Mouse (Mus musculus) right cerebral cortex, postnatal 25 days (tissue): ENCODE measurements around the gene Mat2a.
A peak's percentile ranks its signal among the peaks of the same experiment; 100 is the strongest.
"Not testable (repeated sequence)": the region's sequence is repeated elsewhere in the genome, so short reads cannot be mapped to it uniquely, and the experiment has no call there.

ENCODE experiments used
- DNase-seq: peaks from one replicate; pipeline ENCODE4 v3.0.0; 2022

The Mat2a gene

DNA sequence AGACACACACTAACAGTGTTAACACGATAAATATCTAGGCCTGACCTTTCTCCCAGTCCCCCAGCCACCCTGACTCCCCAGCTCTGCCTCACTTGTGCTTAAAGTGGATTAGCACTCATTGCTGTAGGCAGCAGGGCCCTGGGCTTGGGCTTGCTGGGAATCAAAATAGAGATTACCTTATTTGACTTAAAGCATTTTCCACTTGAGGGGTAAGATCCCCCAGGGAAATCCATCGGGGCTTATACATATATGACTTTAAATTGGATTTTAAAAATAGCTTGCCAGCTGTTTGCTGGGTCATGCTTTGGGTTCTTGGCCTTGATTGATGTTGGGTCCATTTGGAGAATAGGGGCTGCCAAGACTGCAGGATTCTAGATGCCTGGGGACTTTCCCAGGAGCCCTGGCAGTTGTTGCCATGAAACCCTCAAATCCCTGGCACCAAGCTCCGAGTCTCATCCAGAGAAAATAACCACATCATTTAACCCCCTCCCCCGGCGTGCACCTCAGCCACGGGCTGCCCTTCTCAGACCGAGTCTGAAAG is 15.5 kb upstream of the Mat2a start:
- DNase-seq = no peak

DNA sequence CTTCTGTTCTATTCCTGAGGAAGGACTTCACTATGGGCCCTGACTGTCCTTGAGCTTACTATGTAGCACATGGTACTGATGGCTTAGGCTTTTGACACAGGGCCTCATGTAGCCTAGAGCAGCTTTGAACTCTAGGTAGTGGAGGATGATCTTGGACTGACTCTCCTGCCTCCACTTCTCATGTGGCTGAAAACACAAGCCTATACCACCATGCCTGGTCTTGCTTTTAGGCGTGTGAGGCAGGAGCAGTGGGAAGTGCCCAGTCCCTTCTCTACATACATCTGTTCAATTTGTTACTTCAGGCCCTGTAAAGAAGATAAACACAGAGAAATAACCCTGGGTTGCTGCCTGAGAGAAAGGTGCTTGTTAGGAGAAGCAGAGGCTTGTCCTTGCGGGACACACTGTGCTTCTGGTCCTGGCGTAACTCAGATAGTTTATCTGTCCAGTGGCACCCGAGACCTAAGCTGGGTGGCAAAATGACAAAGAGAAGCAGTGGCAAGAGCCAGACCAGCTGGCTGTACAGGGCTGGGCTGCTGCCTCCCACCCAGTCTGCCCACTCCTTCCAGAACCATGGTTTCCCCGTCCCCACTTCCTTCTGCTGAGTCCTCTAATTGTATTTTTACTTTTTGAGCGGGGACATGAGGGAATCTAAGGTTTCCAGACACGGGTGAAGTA is 14.9 kb upstream of the Mat2a start:
- no peak for DNase-seq

DNA sequence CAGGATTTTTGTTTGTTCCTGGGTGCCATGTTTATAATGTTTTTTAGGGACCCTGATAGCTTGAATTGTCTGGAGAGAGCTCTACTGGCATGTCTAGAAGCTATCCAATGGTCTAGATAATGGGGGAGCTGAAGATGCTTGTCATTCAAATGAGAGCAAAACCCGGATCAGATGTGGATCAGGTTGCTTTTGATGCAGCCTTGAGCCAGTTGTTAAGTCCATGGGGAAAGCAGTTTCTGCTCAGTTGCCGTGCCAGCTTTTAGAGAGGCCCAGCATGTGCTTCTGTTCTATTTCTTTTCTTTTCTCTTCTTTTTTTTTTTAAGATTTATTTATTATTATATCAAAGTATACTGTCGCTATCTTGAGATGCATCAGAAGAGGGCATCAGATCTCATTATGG is 14.2 kb upstream of the Mat2a start:
- no peak for DNase-seq

DNA sequence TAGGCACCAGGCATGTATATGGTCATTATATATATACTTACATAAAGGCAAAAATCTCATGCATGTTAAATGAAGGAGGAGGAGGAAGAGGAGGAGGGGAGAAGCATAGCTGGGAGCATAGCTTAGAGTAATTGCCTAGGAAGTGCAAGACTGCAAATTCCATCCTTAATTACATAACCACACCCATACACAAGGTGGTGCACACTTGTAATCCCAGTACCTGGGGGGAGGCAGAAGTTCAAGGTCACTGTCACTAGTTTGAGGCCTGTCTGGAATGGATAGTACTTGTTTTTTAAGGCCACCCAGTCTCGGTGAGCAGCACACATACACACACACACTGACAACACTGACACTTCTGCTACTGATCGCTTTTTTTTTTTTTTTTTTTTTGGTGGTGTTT is 13.0 kb upstream of the Mat2a start:
- no peak for DNase-seq

DNA sequence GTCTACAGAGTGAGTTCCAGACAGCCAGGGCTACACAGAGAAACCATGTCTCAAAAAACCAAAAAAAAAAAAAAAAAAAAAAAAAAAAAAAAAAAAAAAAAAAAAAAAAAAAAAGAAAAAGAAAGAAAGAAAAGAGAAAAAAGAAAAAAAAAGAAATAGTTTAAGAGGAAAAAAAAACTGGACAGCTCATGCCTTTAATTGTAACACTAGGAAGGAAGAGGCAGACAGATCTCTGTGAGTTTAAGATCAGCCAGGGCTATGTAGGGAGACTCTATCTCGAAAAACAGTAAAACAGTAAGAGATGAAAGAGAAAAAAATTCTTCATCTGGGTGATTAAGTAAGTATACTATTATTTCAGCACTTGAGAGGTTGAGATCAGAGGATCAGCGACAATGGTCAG is 12.4 kb upstream of the Mat2a start:
- DNase-seq = not testable (repeated sequence)

DNA sequence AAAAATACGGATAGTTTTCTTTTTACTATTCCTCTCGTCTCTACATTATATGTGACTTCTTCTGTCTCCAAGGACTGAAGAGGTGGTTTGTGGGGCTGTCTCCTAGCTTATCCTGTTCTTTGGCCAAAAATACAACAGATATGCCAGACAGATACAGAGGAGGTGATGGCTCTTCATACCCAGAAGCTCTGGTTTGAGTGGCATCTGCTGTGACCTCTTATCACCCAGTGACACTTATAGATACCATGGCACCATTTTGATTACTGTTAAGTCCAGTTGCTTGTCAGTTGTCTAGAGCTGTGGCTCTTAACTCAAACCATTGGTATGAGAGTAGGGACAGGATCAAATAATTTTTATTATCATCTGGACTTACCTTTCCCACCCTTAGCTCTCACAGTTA is 8.1 kb upstream of the Mat2a start:
- DNase-seq = no peak

DNA sequence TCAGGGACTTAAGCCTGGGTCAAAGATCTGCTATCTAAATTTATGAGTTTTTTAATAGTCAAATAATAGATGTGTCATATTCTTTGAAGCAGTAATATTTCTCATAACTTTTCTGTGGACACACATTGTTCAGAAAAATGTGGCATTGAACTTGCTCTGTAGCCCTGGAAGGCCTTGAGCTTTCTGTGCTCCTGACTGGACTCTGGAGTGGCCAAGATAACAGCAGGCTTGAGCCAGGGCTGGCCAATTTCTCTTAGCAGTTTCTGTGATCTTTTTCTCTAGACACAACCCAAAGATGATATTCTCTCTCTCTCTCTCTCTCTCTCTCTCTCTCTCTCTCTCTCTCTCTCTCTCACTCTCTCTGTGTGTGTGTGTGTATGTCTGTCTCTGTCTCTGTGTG is 5.7 kb upstream of the Mat2a start:
- no peak for DNase-seq

DNA sequence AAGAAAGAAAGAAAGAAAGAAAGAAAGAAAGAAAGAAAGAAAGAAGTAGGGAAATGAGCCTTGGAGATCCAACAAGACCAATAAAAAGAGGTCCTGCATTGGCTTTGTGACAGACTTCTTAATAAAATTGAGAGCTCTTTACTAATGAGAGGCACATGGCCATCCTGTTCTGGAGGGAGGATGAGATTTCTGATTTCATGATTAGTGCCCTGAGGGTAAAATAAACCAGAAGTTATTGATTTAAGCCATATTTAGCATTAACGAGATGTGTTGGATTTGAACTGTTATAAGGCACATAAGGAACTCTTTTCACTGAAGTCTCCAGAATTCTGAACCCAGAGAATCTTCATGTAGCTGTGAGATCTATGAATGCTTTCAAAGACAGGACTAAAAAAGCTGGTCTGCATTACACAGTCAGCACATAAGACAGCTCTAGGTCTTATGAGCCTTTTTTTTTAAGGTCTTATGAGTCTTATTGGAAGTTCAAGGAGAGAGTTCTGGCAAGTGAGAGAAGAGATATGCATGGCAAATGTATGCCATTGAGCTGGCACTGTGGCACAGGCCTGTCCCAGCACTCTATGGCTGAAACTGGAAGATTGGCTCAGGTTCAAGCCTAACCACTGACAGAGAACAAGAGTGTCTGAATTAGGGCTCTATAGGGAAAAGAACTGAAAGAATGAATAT is 3.7 kb upstream of the Mat2a start:
- DNase-seq = no peak

DNA sequence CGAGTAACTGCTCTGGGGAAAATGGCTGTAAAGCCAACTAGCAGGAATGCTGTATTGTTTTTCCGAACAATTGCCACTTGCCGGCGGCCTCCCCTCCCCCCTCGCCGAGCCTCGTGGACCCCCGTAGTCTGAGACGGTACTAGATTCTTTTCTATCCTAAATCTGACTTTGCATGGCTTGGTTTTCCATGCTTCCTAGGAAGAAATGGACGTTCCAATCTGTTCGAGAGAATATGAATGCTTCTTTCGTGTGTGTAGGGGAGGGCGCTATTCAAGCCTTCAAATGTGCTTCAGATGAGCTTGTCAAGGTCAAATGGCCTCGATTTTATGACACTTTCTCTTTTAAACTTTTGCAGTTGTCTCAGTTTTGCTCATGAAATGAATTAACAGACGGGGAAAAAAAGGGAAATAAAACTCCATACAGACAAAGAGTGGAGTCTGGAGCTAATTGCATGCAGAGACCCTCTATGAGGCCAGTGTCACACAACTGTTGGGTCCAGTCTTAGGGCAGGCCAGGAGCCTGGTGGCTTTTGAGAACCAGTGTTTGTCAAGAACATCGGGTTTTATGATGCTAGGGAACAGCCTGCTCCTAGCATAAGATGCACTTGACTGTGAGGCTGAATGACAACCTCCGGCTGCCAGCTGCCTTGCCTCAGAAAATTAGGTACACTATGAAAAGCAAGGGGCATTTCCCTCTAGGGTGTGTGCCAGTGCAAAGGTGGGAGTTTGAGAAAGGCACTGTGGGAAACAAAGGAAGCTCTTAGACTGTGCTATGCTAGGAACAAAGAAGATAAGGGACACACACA is 1.0 kb upstream of the Mat2a start:
- DNase-seq = no peak

DNA sequence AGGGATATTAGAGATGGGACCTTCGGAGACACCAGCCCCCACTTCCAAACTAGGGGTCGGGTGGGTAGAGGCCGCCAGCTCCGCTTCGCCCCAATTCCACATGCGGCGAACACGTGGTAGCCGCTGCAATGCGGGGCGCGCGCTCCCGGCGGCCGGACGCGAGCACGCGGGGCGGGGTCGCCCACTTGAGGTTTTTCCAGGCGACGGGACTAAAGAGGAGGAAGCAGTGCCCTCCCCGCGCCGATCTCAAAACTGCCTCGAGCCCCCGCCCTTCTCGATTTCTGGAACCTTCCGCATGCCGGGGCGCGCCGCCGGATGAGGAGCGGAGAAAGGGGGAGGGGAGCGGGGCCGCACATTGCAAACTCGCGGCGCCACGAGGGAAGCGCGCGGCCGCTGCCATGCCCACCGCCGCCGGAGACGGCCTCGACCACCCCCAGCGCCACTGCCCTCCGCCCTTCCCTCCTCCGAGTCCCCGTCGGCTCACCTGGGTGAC is 450 bp downstream of the Mat2a start:
- peak; percentile 90 for DNase-seq

DNA sequence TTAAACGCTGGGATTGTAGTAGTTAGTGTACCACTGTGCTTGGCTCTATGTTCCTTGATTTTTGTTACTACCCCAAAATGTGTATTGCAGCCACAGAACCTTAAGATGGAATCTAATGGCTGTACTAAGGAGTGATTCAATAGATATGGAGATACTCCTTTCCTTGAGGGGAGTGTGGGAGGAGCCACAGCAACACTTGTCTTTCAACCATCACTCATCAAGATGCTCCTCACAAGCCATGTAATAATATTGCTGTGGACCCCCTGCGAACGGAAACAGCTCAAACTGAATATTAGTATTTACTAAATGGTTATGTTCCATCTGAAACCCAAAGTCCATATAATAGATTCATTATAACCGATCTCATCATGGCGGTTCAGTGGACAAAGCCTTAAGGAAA is 1.1 kb downstream of the Mat2a start:
- DNase-seq = no peak

DNA sequence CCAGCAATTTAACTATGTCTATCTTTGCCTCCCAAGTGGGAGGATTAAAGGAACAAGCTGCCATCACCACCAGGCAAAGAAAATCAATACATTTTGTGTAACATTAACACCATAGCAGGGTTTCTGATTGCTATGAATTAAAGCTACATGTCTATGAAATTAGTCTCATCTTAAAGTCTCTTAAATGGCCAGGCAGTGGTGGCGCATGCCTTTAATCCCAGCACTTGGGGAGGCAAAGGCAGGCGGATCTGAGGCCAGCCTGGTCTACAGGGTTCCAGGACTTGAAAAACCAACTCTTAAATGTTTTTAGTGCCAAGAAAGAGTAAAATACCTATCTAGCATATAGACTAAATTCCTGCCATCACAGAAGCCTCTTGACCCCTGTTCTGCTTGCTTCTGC is 7.2 kb downstream of the Mat2a start:
- no peak for DNase-seq

DNA sequence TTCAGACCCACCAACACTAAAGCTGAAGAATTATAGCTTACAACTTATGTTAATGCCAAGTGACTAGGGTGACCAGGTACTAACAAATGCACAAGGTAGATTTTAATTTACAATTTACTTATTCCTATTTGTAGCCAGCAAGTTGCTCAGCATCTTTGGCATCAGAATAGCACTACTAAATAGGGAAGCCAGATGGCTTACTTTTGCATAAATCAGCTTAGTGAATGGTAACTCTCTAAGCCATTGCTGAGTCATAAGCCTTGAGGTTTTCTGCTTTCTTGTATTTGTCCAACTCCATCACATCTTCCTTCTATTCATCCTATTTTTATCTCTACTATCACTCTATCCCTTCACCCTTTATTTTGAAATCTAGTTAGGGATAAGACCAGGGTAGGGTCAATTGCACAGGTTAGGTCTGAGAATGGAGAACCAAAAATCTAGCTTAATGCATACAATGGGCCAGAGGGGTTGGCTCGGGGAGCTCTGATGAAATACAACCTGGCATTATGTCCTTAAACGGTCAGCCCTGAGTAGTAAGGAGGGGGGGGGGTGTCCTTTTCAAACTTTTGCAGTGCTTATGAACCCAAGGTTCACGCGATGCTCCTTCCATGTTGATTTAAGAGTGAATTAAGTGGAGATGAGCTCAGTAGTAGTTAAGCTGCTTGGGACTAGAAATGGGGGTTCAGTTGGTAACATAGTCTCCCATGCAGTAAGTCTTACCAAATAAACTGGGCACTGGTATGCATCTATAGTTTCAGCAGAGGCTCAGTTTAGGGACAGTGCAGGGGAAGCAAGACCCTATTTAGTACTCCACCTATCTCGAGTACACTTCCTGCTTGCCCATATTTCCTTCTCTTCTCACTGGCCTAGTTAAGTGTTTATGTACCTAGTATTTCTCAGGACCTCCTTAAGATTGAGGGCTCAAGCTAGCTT is 8.1 kb downstream of the Mat2a start:
- DNase-seq = no peak

DNA sequence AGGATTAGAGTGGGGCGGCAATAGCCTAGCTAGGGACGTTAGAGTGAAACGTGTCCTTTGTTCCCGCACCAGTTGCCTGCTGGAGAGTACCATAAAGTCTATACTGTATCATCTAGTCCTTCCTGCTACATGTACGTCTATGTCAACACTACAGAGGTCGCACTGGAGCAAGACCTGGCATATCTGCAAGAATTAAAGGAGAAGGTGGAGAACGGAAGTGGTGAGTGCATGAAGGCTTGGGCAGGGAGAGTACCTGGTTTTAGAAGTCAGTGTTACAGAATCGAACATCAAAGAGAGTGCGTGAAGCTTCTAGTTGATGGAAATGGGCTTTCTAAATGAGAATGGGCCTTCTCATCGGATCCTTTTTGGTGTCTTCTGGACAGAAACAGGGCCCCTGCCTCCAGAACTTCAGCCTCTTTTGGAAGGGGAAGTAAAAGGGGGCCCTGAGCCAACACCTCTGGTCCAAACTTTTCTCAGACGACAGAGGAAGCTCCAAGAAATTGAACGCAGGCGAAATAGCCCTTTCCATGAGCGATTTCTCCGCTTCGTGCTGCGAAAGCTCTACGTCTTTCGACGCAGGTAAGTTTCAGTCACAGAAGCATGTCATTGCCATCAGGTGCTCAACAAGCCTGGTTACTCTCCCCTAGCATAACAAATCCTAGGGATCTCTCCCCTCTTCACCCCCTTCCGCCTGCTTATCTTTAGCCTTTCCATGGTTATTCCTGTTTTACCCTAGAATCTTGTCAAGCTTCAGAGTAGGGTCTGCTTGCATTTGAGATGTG is 10.1 kb downstream of the Mat2a start:
- DNase-seq = no peak

DNA sequence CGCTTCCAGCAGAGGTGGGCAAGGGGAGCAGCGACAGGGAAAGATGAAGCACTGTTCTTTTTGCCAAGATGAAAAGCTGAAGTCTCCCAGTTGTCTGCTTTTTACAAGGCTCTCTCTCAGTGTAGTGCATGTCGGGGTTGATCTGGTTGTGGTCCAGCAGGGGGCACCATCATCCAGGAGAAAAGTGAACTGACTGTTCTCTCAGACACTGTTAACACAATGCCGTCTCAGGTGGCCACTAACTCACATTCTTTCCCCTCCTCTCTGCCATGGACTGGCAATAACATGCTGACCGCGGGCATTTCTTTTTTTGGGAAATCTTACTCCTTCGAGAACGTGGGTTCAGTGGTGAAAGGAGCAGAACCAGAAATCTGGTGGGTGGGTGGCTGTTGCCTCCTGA is 11.3 kb downstream of the Mat2a start:
- peak; percentile 58 for DNase-seq

DNA sequence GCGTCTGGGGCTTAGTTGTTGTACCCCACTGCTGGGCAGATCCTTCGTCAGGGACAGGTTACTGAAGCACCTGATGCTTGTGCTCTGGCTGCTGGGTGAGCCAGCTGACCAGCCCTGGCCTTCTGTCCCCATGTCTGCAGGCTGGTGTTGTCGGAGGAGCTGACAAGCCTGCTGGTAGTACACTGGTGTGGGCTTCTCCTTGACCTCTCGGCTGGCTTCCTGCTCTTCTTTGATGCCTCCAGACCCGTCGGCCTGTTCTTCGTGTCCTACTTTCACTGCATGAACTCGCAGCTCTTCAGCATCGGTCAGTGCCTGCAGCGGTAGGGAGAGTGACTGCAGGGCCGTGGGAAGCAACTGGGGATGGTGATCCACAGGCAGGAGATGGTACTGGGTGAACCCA is 13.7 kb downstream of the Mat2a start:
- DNase-seq = no peak

DNA sequence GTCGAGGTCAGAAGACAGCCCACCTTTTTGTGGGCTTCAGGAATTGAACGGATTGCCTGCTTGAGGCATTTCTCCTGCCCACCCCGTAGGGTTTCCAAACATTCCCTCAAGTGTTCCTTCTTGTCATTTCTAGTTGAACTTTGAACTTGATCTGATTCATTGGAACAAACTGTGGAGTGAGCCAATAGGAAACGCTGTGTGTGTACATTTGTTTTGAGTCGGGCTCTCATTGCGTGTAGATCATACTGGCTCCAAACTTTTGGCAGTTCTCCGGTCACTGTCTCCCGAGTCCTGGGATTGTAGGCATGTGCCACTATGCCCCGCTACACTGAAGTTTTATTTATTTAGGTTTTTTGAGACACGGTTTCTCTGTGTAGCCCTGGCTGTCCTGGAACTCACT is 18.5 kb downstream of the Mat2a start:
- DNase-seq = no peak

DNA sequence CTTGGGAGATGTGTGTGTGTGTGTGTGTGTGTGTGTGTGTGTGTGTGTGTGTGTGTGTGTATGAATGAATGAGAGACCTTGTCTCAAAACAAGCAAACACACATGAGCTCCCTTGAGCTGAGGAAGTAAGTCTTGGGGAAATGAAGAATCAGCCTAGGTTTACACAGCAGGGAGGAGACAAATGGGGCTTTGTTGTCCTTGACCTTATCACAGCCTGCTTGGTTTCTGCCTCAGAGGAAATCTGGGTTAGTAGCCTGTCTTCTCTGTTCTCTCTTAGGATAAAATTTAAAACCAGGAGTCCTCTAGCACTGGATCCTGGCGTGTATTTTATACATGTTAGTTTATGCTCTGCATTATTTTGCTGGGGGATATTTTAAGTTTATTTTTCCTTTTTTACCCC is 19.6 kb downstream of the Mat2a start:
- no peak for DNase-seq

DNA sequence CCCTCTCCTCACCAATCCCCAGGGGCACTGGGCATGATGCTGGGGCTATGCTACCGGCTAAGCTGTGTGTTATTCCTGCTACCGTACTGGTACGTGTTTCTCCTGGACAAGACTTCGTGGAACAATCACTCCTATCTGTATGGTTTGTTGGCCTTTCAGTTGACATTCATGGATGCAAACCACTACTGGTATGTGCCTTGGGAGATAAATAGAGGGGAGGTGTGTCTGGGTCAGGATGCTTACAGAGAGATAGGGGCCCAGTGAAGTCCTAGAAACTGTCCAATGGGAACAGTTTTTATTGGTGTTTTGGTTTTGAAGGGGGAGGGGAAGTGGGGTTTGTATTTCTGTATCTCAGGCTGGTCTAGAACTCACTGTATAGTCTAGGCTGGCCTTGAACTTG is 21.1 kb downstream of the Mat2a start:
- no peak for DNase-seq

DNA sequence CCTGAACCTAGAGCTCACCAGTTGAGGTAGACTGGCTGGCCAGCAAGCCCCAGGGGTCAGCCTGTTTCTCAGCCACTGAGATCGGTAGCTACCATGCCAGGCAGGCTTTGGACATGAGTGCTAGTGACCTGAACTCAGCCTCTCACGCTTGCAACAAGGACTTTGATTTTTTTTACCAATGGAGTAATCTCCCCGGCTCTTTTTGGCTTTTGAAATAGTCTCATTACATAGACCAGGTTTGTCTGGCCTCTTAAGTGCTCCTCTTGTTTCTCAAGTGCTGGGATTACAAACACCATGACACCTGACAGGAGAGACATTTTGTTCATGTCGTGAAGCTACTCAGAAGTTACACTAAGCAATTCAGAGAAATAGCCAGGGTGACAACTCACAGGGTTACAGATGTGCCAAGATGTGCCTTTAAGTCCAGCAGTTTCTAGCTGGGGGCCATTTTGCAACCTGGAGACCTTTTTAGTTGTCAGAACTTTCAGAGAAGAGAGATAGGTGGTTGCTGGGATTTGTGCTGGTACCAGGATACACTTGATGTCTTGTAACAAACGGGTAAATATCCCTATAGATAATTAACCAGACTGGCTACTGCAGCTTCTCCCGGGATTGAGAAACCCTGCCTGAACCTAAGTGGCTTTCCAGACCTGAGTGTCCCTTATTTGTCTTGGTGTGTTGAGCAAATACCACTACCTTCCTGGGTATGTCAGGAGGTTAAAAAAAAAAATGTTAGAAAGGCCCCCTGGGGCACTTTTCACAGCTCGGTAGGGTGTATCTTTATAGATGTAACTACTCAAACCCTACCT is 23.2 kb downstream of the Mat2a start:
- DNase-seq = no peak

DNA sequence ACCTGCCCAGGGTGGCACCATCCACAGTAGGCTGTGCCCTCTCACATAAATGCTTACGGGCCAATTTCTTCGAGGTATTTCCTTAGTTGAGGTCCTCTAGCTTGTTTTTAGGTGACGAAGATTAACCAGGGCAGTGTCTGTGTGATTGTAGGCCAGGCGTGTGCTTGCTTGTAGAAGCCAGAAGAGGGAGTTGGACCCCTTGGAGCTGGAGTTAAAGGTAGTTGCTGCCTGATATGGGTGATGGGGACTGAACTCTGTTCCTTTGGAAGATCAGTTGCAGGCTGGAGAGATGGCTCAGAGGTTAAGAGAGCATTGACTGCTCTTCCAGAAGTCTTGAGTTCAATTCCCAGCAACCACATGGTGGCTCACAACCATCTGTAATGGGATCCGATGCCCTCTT is 24.2 kb downstream of the Mat2a start:
- DNase-seq = no peak
